Mouse (Mus musculus) cortical plate, adult 2 months (tissue): ENCODE measurements around the gene Enah. TPM values are rescaled to one million over a fixed set of nuclear protein-coding genes. Genes with fewer than 3 reads are reported as not detected.

ENCODE experiments used
- H3K27ac ChIP-seq: fragments of 200-500 bp; 2 replicates; pipeline ENCODE4 v1.5.1; 2012; ENCODE audit warnings: low read length, control low read depth, inconsistent platforms; ENCODE audit not compliant: insufficient read depth
- H3K4me1 ChIP-seq: fragments of 200-500 bp; 2 replicates; pipeline ENCODE4 v1.6.1; 2011; ENCODE audit warnings: low read length; ENCODE audit not compliant: control insufficient read depth, insufficient read depth
- H3K4me3 ChIP-seq: fragments of 200-500 bp; 2 replicates; pipeline ENCODE4 v1.5.1; 2011; ENCODE audit warnings: mild to moderate bottlenecking, low read length, control low read depth; ENCODE audit not compliant: insufficient read depth
- CTCF ChIP-seq: fragments of 200-500 bp; IDR thresholded peaks from 2 replicates; pipeline ENCODE4 v1.5.1; 2011; ENCODE audit warnings: mild to moderate bottlenecking, control low read depth, low read length; ENCODE audit not compliant: insufficient read depth; ENCODE audit errors: extremely low read depth
- POLR2A ChIP-seq: fragments of 200-500 bp; IDR thresholded peaks from 2 replicates; pipeline ENCODE4 v1.6.1; 2011; ENCODE audit warnings: mild to moderate bottlenecking, low read length, control low read depth; ENCODE audit not compliant: insufficient read depth; ENCODE audit errors: extremely low read depth
- polyA plus RNA-seq: library from polyadenylated mRNA; depleted of rRNA; stranded (reverse); fragments of >200 nt; gene quantifications from 2 replicates; pipeline ENCODE4 v1.2.3, GENCODE M21; 2012

Enah gene
- polyA plus RNA-seq, 1 experiment, result 52.6 TPM

- TF ChIP-seq POLR2A (no peak), CTCF (no peak)
- H3K4me1 ChIP-seq, result 0 out of 2 replicates have a peak, but pooled peaks cover 2% of the 10 kb centered on the region
- H3K27ac ChIP-seq, result no peak overlapping the region
Observed at GRCm38 (mm10) chr1:182028231-182029210, 8.7 kb upstream of the Enah start.

GRCm38 (mm10) chr1:182027426-182027979 lies 7.7 kb upstream of the Enah start:
- H3K27ac ChIP-seq, result no peak overlapping the region
- H3K4me3 ChIP-seq, result no peak overlapping the region
- TF ChIP-seq POLR2A (no peak), CTCF (no peak)
- 0 out of 2 replicates have a peak, but pooled peaks cover 2% of the 10 kb centered on the region for H3K4me1 ChIP-seq

More at GRCm38 (mm10) chr1:182028231-182029210, 8.7 kb upstream of the Enah start:
- no peak overlapping the region for H3K4me3 ChIP-seq

GRCm38 (mm10) chr1:182026821-182027220 lies 7.0 kb upstream of the Enah start:
- TF ChIP-seq POLR2A (no peak), CTCF (no peak)
- Histone ChIP-seq H3K27ac (no peak overlapping the region), H3K4me3 (no peak overlapping the region), H3K4me1 (0 out of 2 replicates have a peak, but pooled peaks cover 2% of the 10 kb centered on the region)

GRCm38 (mm10) chr1:182026120-182026519 lies 6.3 kb upstream of the Enah start:
- no peak overlapping the region for H3K27ac ChIP-seq
- no peak overlapping the region for H3K4me3 ChIP-seq
- 0 out of 2 replicates have a peak, but pooled peaks cover 2% of the 10 kb centered on the region for H3K4me1 ChIP-seq
- TF ChIP-seq CTCF (no peak), POLR2A (no peak)

- no peak for TF ChIP-seq POLR2A
- no peak overlapping the region for H3K4me3 ChIP-seq
- H3K27ac ChIP-seq, result no peak overlapping the region
- no peaks in the 10 kb centered on the region for H3K4me1 ChIP-seq
Observed at GRCm38 (mm10) chr1:182021691-182022299, 2.0 kb upstream of the Enah start.

GRCm38 (mm10) chr1:182020831-182021460 lies 1.2 kb upstream of the Enah start:
- Histone ChIP-seq H3K27ac (peak overlapping the region; percentile 78), H3K4me3 (peak overlapping the region; percentile 100; the same call in 1 of the 2 replicates), H3K4me1 (no peaks in the 10 kb centered on the region)
- TF ChIP-seq POLR2A (no peak), CTCF (no peak)

GRCm38 (mm10) chr1:182019266-182019925 lies 394 bp downstream of the Enah start:
- Histone ChIP-seq H3K4me3 (peak overlapping the region; percentile 100), H3K27ac (peak overlapping the region; percentile 94), H3K4me1 (peaks cover 1% of the 10 kb centered on the region; the same call in 1 of the 2 replicates)
- TF ChIP-seq POLR2A (no peak), CTCF (no peak)

GRCm38 (mm10) chr1:182018397-182019265 lies 1.2 kb downstream of the Enah start:
- TF ChIP-seq CTCF (no peak), POLR2A (no peak)
- Histone ChIP-seq H3K27ac (no peak overlapping the region; the same call in 1 of the 2 replicates), H3K4me3 (peak overlapping the region; percentile 100), H3K4me1 (peaks cover 1% of the 10 kb centered on the region; the same call in 1 of the 2 replicates)
